Mouse (Mus musculus): ENCODE data around the gene Rfx8.

Rfx8 gene

GRCm38 (mm10) chr1:39734881-39735280 is 14.1 kb upstream of the Rfx8 start:
- in situ Hi-C loops (cut with MseI, MboI) = no loop called here

DNA sequence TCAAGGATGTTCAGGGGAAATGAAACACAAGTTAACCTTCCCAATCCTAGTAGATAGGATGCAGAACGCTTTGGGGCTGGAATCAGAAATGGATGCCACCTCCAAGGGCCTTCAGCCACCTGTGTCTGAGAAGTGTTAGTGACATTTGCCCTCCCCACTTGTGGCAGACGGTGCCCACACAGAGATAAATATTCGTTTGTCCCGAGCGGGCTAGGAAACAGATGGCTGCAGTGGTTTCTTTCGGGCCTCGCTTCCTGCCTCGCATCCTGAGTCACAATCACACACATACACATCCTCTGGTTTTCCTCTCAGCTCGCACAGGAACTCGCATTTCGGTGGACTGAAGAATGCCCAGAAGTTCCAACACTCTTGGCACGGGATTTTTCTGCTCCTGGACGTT is 13.5 kb upstream of the Rfx8 start:
- in situ Hi-C loops (cut with MseI, MboI) = no loop called here

GRCm38 (mm10) chr1:39733876-39734275 is 13.1 kb upstream of the Rfx8 start:
- in situ Hi-C loops (cut with MseI, MboI) = no loop called here

DNA sequence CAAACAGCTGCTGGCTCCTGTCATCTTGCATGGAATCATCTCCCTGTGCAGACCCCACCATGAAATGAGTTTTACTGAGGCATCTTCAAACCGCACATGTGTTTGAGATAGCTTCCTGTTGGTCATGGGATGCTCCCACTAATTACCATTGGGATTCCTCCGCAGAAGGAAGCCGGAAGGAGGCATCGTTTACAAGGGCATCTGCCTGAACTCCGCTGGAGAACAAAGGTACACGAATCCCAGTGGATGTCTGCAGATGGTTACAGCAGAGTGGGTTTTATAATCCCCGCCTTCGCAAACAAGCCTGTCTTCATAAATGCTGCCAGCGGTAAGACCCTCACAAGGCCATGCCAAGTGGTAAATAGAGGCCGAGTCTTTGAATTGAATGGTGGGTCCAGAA is 11.3 kb upstream of the Rfx8 start:
- in situ Hi-C loops (cut with MseI, MboI) = no loop called here

DNA sequence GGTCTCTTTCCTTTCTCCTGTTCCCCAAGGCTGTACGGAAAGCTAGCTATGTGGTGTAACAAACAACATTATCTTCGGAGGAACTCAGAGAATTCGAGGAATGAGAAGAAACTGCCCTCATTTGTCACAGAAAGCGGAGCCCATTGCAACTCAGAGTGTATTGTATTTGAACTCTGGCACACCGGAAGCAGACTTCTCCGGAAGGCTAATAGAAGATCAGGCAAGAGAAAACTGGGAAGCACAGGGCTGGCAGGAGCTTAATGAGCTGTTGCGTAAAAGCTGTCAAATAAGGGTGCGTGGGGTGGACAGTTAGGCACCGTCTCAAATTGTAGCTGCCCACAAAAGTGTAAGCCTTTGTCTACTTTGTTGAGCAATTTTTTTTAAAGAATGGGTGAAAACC is 10.7 kb upstream of the Rfx8 start:
- in situ Hi-C loops (cut with MseI, MboI) = no loop called here

GRCm38 (mm10) chr1:39730868-39731267 is 10.1 kb upstream of the Rfx8 start:
- in situ Hi-C loops (cut with MseI, MboI) = no loop called here

GRCm38 (mm10) chr1:39729919-39730318 is 9.1 kb upstream of the Rfx8 start:
- in situ Hi-C loops (cut with MseI, MboI) = no loop called here

DNA sequence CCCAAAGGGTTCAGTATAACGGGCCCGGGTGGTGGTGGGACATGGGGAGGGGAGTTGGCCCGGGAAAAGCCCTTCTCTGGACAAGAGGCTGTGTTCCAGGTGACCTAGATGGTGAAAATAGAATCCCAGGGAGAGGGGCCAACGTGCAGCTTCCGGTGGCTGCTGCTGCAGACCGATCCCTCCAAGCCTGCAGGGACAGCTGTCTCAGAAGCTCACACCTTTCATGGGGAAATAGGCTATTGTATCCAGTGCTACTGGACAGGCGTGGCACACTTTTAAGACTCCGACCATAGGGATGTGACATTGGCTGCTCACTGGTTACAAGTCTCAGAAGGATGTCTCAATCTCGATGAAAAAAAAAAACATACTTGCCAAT is 542 bp upstream of the Rfx8 start:
- in situ Hi-C loops (cut with MseI, MboI) = no loop called here

DNA sequence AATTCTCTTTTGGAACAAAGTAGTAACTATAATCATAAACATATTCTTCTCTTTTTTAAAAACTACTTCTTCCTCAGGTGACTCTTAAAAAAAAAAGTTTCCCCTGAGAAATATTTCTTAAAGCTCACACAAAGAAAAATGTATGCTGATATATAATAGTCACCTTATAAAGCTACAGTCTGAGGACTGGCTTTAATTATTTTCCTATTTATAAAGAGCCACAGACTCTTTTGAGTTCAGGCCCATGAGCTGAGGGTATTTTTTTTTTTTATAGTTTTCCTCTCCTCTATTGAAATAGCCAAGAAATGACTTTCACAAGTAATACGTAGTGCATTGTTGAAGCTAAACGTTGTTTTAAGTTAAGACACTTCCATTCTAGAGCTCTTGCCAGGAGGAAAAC is 611 bp downstream of the Rfx8 start:
- in situ Hi-C loops (cut with MseI, MboI) = no loop called here

GRCm38 (mm10) chr1:39715551-39715950 is 5.2 kb downstream of the Rfx8 start:
- in situ Hi-C loops (cut with MseI, MboI) = no loop called here

DNA sequence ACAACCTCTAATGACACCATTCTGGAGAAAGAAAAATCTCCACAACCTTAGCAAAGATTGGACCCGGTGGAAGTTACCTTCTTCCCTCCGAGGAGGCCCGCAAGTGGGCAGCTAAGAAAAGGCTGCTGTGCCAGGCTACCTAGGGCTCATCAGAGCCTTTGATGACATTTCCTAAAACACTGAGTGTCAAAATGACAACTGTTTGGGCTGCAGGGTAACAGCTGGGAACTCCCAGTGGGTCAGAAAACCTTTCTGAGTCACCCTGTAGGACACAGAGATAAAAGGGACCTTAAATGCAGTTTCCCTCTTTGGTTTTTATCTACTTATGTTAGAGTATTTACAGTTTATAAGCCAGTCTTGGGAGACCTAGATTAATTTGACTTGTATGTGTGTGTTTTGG is 6.1 kb downstream of the Rfx8 start:
- in situ Hi-C loops (cut with MseI, MboI) = no loop called here

DNA sequence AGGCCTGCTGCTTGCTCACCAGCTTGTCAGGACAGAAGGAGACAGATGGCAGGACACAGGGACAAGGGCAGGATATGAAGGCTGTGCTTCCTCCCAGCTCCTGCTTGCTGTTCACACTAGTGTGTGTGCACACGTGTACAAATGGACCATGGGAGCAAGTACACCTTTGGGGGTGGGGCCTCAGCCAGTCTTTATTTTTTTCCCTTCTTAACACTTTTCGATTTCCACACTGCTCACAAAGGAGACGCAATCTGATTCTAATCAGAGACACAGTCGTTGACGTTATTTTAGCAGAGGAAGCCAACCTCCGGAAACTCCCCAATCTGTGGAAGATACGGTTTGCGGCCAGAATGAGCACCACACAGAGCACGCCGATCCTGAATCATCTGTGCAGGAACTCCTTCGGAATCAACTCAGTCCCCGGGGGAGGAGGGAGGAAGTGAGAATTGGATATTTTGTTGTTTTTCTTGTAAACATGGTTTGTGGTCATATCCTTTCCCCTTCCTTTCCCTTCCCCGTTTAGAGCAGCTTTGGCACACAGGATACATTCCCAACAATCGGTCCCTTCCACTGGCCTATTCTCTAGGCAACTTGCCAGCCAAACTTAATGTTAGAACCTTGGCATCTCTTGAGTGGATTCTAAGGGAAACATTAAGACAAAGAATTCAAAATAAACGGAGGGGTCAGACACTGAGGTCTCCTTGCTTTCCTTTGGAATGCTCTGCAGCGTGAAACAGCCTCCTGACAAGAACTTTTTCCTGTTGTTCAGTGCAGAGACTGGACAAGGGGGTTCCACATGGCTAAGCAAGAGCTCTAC is 6.7 kb downstream of the Rfx8 start:
- in situ Hi-C loops (cut with MseI, MboI) = no loop called here

DNA sequence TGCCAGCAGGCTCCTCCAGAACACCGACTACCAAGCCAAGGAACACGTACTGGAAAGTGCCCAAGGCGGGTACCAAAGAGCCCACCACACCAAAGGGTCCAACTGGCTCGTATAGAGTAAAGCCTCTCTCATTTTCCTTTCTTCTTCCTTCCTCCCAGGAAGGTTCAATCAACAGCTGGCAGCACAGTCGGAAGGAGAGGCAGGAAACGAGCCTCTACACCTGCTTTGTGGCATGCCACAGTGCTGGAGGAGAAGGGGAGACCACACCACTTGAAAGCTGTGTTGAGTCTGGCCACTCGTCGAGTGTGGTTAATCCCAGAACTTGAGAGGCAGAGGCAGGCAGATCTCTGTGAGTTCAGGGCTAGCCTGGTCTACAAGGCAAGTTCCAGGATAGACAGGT is 7.5 kb downstream of the Rfx8 start:
- in situ Hi-C loops (cut with MseI, MboI) = no loop called here

DNA sequence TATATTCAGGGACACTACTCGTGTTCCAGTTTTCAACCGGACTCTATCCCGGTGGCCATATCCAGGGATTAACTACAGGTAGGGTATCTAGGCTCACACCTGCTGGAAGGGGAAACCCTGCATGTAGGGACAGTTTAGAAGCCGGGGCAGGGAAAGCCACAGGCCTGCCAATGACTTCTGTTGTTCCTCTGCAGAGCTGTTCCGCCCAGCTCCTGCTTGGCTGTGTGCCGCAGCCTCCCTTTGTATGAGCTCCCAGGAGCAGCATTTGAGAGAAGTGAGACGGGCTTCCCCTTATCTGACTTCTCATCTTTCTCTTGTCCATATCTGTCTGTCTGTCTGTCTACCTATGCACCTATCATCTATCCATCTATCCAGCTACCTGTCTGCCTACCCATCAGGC is 8.5 kb downstream of the Rfx8 start:
- in situ Hi-C loops (cut with MseI, MboI) = no loop called here

DNA sequence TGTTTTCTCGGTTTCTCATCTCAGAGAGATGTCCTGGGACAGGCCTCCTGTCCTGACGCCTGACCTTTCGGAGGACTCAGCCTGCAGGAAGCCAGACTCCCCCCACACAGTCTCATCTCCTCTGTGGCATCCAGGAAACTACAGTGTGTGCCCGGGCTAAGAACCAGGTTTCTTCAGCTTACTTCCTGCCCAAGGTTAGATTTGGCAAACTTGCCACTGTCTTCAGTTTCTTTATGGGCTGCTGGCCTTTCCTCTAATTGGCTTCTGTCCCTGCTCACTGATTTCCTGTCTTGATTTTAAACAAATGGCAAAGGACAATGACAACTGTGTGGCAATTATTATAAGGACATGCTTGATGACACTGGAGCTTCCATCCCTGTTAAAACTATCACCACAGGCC is 10.2 kb downstream of the Rfx8 start:
- in situ Hi-C loops (cut with MseI, MboI) = no loop called here

DNA sequence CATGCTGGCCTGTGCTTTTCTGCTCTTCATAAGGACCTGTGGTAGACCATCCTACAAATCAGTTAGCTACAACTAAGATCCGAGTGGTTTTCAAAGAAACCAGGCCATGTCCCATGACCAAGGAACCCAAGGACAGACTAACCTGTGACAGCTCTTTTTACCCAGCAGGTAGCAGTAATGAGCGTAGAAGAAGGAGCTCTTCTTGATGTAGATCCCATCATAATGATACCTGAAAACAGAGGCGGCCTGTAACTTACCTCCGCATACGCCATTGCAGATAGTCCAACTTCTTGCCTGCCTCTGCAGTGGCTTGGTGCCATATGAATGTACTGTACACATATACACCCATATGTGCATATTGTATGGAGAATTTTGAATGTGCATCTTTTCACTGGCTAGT is 10.8 kb downstream of the Rfx8 start:
- in situ Hi-C loops (cut with MseI, MboI) = no loop called here

DNA sequence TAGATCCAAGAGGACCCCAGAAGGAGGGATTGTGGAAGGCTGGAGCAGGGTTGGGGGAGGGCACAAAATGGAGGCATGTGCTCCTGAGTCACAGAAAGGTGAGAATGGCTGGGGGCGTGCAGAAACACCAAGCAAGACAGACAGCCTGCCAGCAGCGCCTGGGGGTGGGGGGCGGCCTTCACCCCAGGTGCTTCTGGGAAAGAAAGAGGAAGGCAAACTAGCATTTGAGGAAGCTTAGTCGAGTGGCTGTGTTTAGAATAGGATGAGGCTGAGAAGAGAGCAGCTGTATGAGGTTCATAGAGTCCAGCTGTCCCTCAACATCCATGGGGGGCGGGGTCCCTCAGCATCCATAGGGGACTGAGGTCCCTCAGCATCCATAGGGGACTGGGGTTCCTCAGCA is 12.0 kb downstream of the Rfx8 start:
- in situ Hi-C loops (cut with MseI, MboI) = no loop called here

DNA sequence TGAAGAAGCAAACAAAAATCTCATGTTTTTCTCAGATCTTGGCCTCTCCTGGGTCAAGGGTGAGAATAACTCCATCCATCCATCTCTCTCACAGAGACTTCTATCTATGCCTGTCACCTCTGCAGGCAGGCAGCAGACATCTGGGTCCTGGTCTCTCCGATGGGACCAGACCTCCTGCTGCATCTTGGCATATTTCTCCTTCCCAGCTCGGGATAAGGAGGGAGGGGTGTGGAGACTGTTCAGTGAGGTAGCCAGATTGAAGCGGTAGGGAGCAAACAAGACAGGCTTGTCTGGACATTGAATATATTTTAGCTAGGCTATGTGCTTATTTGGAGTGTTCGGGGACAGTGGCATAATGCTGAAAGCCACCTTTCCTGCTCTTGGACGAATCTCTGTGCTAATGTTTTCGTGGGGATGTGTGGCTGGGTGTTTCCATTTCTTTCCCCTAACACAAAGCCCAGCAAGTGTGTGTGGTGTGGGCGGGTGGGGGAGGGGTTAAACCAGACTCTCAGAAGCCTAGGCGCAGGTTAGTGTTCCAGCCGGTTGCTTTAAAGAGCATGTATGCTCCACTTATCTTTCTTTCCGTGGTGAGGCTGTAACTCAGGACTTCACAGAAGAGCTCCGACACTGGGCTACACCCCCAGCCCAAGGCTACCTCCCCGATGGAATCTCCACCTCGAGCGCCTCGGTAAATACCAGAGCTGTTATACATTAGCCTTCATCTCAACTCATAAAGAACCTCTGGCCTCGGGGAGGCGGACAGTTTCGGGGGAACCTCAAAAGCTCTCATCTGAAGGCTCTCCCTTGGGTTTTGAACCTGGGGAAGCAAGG is 18.4 kb downstream of the Rfx8 start:
- in situ Hi-C loops (cut with MseI, MboI) = no loop called here

GRCm38 (mm10) chr1:39701274-39701602 is 19.6 kb downstream of the Rfx8 start:
- in situ Hi-C loops (cut with MseI, MboI) = no loop called here

DNA sequence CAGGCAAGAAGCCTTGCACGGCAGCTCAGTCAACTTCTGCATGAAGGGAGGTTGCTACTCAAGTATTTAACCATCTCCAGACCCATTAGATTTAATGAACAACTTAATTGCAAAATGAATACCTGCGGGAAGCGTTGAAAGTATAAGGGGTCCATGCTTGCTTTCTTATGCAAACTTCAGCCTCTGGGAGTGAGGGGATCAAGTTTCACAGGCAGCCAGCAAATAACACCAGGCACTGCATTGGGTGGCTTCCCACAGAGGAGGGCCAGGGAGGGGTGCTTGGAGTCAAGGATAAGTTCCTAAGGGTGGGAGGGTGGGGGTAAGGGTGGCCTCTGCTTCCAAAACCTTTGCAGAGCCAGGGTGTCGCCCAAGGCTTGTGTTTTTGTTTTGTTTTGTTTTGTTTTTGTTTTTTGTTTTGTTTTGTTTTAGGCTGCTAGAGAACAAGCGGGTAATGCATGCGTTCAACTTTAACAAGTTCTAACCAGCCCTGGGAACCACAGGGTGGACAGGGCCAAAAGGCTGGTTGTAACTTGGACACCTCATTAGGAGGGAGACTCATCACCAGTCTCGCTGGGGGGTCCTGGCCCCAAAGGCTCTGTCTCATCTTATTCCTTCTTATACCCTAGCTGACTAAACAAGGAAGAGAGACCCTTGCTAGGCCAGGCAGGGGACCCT is 20.1 kb downstream of the Rfx8 start:
- in situ Hi-C loops (cut with MseI, MboI) = no loop called here

- in situ Hi-C loops (cut with MseI, MboI) = no loop called here
These were observed 22.3 kb downstream of the Rfx8 start for GRCm38 (mm10) chr1:39698456-39698855.

DNA sequence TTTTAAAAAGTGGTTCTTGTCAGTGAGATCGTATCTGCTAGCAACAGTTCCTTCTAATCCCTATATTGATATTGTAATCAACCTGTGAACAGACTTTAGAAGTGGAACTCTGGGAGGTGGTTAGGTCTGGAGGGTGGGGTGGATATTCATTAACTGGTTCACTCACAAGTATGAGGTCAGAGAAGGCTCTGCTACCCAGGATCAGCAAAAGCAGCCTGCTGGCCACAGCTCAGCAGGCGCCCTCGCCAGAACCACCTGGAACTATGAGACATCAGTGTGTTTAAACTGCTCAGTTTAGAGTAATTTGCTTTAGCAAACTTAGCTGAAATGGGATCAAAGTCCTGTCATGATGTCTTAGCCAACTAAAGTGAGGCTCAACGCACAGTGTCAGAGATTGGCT is 25.6 kb downstream of the Rfx8 start:
- in situ Hi-C loops (cut with MseI, MboI) = no loop called here

- in situ Hi-C loops (cut with MseI, MboI) = no loop called here
These were observed 26.0 kb downstream of the Rfx8 start for GRCm38 (mm10) chr1:39694756-39695155.
